Mouse (Mus musculus): ENCODE results near the gene Sepsecs. TPM values are rescaled to one million over a fixed set of nuclear protein-coding genes. Genes with fewer than 3 reads are reported as not detected.

Sepsecs gene
- polyA plus RNA-seq, 1 experiment from 2014 or later: 6.6 TPM

- Histone ChIP-seq H3K4me2 (ENCODE audit: low read length) (no peak overlapping the region), H3K36me3 (ENCODE audit: control insufficient read depth, insufficient read depth, low read length) (peaks cover 7% of the 10 kb centered on the region)
- WGBS: 93% methylated on average over 5 of the region's 5 CpGs
These were observed 14.5 kb downstream of the Sepsecs start for GRCm38 (mm10) chr5:52654961-52655360.

GRCm38 (mm10) chr5:52652606-52653005 lies 16.9 kb downstream of the Sepsecs start:
- Histone ChIP-seq H3K27ac (ENCODE audit: low read depth, low read length) (no peak overlapping the region), H3K36me3 (ENCODE audit: control insufficient read depth, insufficient read depth, low read length) (peaks cover 7% of the 10 kb centered on the region), H3K4me1 (ENCODE audit: control insufficient read depth, insufficient read depth, low read depth, low read length) (no peaks in the 10 kb centered on the region), H3K4me3 (ENCODE audit: low read length) (no peak overlapping the region), H3K27me3 (replicated peaks; ENCODE audit: control insufficient read depth, insufficient read depth, low read length) (no peaks in the 10 kb centered on the region), H3K9me3 (ENCODE audit: control insufficient read depth, low read length) (no peaks in the 10 kb centered on the region), H3K9ac (ENCODE audit: low read depth, low read length) (no peak overlapping the region), H3K4me2 (ENCODE audit: low read length) (no peak overlapping the region)
- WGBS: 89% methylated on average over 7 of the region's 7 CpGs
- ATAC-seq: no peak

More at GRCm38 (mm10) chr5:52654961-52655360, 14.5 kb downstream of the Sepsecs start:
- Histone ChIP-seq H3K4me1 (ENCODE audit: control insufficient read depth, insufficient read depth, low read depth, low read length) (no peaks in the 10 kb centered on the region), H3K4me3 (ENCODE audit: low read length) (no peak overlapping the region), H3K27ac (ENCODE audit: low read depth, low read length) (no peak overlapping the region), H3K9me3 (ENCODE audit: control insufficient read depth, low read length) (no peaks in the 10 kb centered on the region), H3K27me3 (replicated peaks; ENCODE audit: control insufficient read depth, insufficient read depth, low read length) (no peaks in the 10 kb centered on the region), H3K9ac (ENCODE audit: low read depth, low read length) (no peak overlapping the region)
- ATAC-seq: no peak

GRCm38 (mm10) chr5:52652086-52652485 lies 17.4 kb downstream of the Sepsecs start:
- 88% methylated on average over 1 of the region's 1 CpGs for WGBS

GRCm38 (mm10) chr5:52643947-52644840 lies 25.3 kb downstream of the Sepsecs start:
- 48% methylated on average over 9 of the region's 9 CpGs for WGBS
- no peak overlapping the region for H3K9ac ChIP-seq (ENCODE audit: low read depth, low read length)
- no peak overlapping the region for H3K4me3 ChIP-seq (ENCODE audit: low read length)
- H3K4me1 ChIP-seq (ENCODE audit: control insufficient read depth, insufficient read depth, low read depth, low read length): no peaks in the 10 kb centered on the region
- no peaks in the 10 kb centered on the region for H3K27me3 ChIP-seq (replicated peaks; ENCODE audit: control insufficient read depth, insufficient read depth, low read length)
- H3K9me3 ChIP-seq (ENCODE audit: control insufficient read depth, low read length): no peaks in the 10 kb centered on the region
- no peak overlapping the region for H3K27ac ChIP-seq (ENCODE audit: low read depth, low read length)
- H3K36me3 ChIP-seq (ENCODE audit: control insufficient read depth, insufficient read depth, low read length): peaks cover 23% of the 10 kb centered on the region
- ATAC-seq: no peak
- H3K4me2 ChIP-seq (ENCODE audit: low read length): no peak overlapping the region

More at GRCm38 (mm10) chr5:52652086-52652485, 17.4 kb downstream of the Sepsecs start:
- Histone ChIP-seq H3K4me1 (ENCODE audit: control insufficient read depth, insufficient read depth, low read depth, low read length) (no peaks in the 10 kb centered on the region), H3K9me3 (ENCODE audit: control insufficient read depth, low read length) (no peaks in the 10 kb centered on the region), H3K27me3 (replicated peaks; ENCODE audit: control insufficient read depth, insufficient read depth, low read length) (no peaks in the 10 kb centered on the region), H3K9ac (ENCODE audit: low read depth, low read length) (no peak overlapping the region), H3K4me3 (ENCODE audit: low read length) (no peak overlapping the region), H3K4me2 (ENCODE audit: low read length) (no peak overlapping the region), H3K36me3 (ENCODE audit: control insufficient read depth, insufficient read depth, low read length) (peaks cover 7% of the 10 kb centered on the region), H3K27ac (ENCODE audit: low read depth, low read length) (no peak overlapping the region)
- ATAC-seq: no peak

GRCm38 (mm10) chr5:52641736-52642135 lies 27.8 kb downstream of the Sepsecs start:
- H3K4me1 ChIP-seq (ENCODE audit: control insufficient read depth, insufficient read depth, low read depth, low read length): no peaks in the 10 kb centered on the region
- peaks cover 20% of the 10 kb centered on the region for H3K36me3 ChIP-seq (ENCODE audit: control insufficient read depth, insufficient read depth, low read length)
- H3K4me3 ChIP-seq (ENCODE audit: low read length): no peak overlapping the region
- H3K9me3 ChIP-seq (ENCODE audit: control insufficient read depth, low read length): no peaks in the 10 kb centered on the region
- 93% methylated on average over 6 of the region's 6 CpGs for WGBS
- no peaks in the 10 kb centered on the region for H3K27me3 ChIP-seq (replicated peaks; ENCODE audit: control insufficient read depth, insufficient read depth, low read length)
- no peak overlapping the region for H3K9ac ChIP-seq (ENCODE audit: low read depth, low read length)
- H3K4me2 ChIP-seq (ENCODE audit: low read length): no peak overlapping the region
- ATAC-seq: no peak
- no peak overlapping the region for H3K27ac ChIP-seq (ENCODE audit: low read depth, low read length)

GRCm38 (mm10) chr5:52638916-52639315 lies 30.6 kb downstream of the Sepsecs start:
- Histone ChIP-seq H3K4me2 (ENCODE audit: low read length) (no peak overlapping the region), H3K4me1 (ENCODE audit: control insufficient read depth, insufficient read depth, low read depth, low read length) (no peaks in the 10 kb centered on the region), H3K4me3 (ENCODE audit: low read length) (no peak overlapping the region), H3K9ac (ENCODE audit: low read depth, low read length) (no peak overlapping the region), H3K27me3 (replicated peaks; ENCODE audit: control insufficient read depth, insufficient read depth, low read length) (no peaks in the 10 kb centered on the region), H3K36me3 (ENCODE audit: control insufficient read depth, insufficient read depth, low read length) (peaks cover 3% of the 10 kb centered on the region), H3K9me3 (ENCODE audit: control insufficient read depth, low read length) (no peaks in the 10 kb centered on the region), H3K27ac (ENCODE audit: low read depth, low read length) (no peak overlapping the region)
- ATAC-seq: no peak
- 83% methylated on average over 8 of the region's 8 CpGs for WGBS

GRCm38 (mm10) chr5:52638006-52638405 lies 31.5 kb downstream of the Sepsecs start:
- Histone ChIP-seq H3K27me3 (replicated peaks; ENCODE audit: control insufficient read depth, insufficient read depth, low read length) (no peaks in the 10 kb centered on the region), H3K4me3 (ENCODE audit: low read length) (no peak overlapping the region), H3K9me3 (ENCODE audit: control insufficient read depth, low read length) (no peaks in the 10 kb centered on the region), H3K27ac (ENCODE audit: low read depth, low read length) (no peak overlapping the region), H3K4me2 (ENCODE audit: low read length) (no peak overlapping the region), H3K4me1 (ENCODE audit: control insufficient read depth, insufficient read depth, low read depth, low read length) (no peaks in the 10 kb centered on the region), H3K9ac (ENCODE audit: low read depth, low read length) (no peak overlapping the region), H3K36me3 (ENCODE audit: control insufficient read depth, insufficient read depth, low read length) (peaks cover 1% of the 10 kb centered on the region)
- 81% methylated on average over 7 of the region's 7 CpGs for WGBS
- no peak for ATAC-seq

- Histone ChIP-seq H3K4me3 (ENCODE audit: low read length) (no peak overlapping the region), H3K27ac (ENCODE audit: low read depth, low read length) (no peak overlapping the region), H3K9me3 (ENCODE audit: control insufficient read depth, low read length) (no peaks in the 10 kb centered on the region), H3K27me3 (replicated peaks; ENCODE audit: control insufficient read depth, insufficient read depth, low read length) (no peaks in the 10 kb centered on the region), H3K4me1 (ENCODE audit: control insufficient read depth, insufficient read depth, low read depth, low read length) (no peaks in the 10 kb centered on the region), H3K4me2 (ENCODE audit: low read length) (no peak overlapping the region), H3K9ac (ENCODE audit: low read depth, low read length) (no peak overlapping the region), H3K36me3 (ENCODE audit: control insufficient read depth, insufficient read depth, low read length) (no peaks in the 10 kb centered on the region; the same call in 1 of the 2 replicates)
- no peak for ATAC-seq
- 89% methylated on average over 6 of the region's 6 CpGs for WGBS
These were observed 32.6 kb downstream of the Sepsecs start for GRCm38 (mm10) chr5:52636923-52637322.

GRCm38 (mm10) chr5:52636025-52636755 lies 33.3 kb downstream of the Sepsecs start:
- no peaks in the 10 kb centered on the region; the same call in 1 of the 2 replicates for H3K36me3 ChIP-seq (ENCODE audit: control insufficient read depth, insufficient read depth, low read length)
- no peaks in the 10 kb centered on the region for H3K9me3 ChIP-seq (ENCODE audit: control insufficient read depth, low read length)
- H3K4me1 ChIP-seq (ENCODE audit: control insufficient read depth, insufficient read depth, low read depth, low read length): no peaks in the 10 kb centered on the region
- WGBS: 77% methylated on average over 11 of the region's 11 CpGs
- H3K27ac ChIP-seq (ENCODE audit: low read depth, low read length): no peak overlapping the region
- H3K4me3 ChIP-seq (ENCODE audit: low read length): no peak overlapping the region
- no peak overlapping the region for H3K4me2 ChIP-seq (ENCODE audit: low read length)
- no peak overlapping the region for H3K9ac ChIP-seq (ENCODE audit: low read depth, low read length)
- H3K27me3 ChIP-seq (replicated peaks; ENCODE audit: control insufficient read depth, insufficient read depth, low read length): no peaks in the 10 kb centered on the region
- no peak for ATAC-seq
